Mouse (Mus musculus): ENCODE data around the gene Txk.

The Txk gene

DNA sequence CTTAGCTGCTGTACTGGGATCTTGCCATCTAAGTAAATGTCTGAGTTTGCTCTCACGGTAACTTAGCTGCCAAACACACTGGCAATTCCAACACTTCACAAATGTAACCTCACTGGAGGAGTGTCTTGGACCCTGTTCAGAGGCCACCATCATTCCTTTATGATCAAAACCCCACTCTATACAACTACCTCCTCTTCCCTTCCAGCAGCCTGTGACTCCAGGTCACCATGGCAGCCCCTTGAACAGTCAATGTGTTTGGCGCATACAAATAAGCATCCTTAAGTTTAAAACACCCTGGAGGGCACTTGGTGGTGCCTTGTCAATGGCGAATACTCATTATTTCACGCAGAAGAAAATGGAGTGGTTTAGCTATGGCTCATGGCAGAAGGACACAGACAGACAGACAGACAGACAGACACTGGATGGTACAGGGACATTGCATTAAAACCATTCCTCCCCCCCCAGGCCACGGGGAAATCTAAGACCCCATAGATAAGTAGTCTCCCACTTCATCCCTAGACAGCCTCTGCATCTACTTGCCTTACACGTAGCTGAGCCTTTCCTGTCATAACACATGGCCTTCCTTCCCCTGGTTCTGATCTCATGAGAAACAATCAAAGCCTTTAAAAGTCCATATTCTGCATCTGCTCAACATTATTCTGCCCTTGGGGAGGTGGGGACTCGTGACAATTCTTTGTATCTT is 1.4 kb downstream of the Txk start:
- in situ Hi-C loops (cut with MboI; ENCODE audit: low sequenced_read_pairs) = no loop called here

DNA sequence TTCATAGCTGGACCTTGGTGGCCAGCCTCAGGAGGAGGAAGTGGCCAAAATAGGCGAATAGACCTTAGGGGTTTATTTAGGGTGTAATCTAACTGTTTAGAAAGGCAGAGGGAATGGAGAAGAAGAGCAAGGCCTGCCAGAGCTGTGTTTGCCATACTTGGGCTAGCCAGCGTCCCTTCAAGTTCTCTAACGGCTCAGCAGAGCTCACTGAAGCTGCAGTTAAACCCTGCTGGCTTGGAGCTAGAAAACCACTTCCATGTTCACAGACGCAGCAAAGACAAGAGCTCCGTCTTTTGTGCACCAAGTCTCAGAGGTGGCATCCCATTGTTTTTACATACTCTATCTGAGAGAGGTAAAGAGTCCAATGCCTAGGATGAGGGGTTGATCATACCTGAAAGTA is 2.4 kb downstream of the Txk start:
- in situ Hi-C loops (cut with MboI; ENCODE audit: low sequenced_read_pairs) = no loop called here

DNA sequence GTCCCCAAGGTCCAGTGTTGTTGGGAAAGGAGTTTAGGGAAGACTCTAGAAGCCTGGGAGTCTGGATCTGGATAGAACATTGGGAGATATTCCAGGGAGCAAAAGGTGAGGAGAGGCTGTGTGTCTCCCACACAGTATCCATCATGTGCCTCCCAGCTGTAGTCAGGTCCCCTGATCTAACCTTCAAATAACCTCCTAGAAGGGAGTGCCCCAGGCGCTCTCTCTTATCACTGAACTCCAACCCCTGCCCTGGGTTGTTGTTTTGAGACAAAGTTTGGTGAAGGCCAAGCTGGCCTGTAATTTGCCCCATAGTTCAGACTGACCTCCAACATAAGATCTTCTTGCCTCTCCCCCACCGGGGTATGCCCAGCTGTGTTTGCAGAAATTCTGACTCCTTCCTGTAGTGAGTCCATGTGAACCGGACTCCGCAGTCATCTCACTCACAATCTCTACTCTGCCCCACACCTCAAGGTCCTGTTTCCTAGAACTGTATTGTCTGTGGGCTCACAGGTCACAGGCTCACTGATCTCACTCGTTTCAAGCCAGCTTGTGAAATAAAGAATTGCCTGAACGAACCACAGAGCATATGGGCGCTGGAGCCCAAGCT is 3.8 kb downstream of the Txk start:
- in situ Hi-C loops (cut with MboI; ENCODE audit: low sequenced_read_pairs) = no loop called here

DNA sequence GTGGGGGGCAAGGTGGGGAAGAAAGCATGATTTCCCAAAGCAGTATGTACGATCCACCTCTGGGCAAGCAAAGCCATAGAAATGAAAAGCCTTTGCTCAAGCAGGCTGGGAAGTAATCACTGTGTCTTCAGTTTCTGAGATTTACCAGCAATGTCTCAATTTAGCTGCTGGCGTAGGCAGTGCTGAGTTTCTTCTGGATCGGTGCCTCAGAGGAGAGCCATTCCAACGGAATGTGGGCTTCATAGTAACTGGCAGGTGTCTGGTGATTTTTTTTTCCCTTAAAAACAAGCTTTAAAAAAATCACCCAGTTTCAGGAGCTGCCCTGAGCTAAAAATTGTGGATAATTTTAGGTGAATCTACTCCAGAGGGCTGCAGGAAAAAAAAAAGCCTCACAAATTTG is 5.2 kb downstream of the Txk start:
- in situ Hi-C loops (cut with MboI; ENCODE audit: low sequenced_read_pairs) = no loop called here

DNA sequence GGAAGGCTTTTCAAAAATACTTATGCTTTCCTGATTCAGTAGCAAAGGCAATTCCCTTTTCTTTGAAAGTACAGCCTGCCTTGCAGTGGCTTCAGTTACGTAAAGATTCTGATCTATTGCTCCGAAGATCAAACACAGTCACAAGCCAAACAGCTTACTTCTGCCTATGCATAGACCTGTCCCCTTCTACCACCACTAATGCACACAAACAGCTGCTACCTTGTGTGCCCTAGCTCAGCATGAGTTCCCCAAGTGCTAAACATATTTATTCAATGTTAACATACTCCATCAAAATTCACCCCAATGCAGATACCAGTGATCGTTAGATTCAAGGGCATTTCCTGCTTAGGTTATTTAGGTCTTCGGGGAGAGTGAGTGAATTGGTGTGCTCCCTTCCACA is 6.1 kb downstream of the Txk start:
- in situ Hi-C loops (cut with MboI; ENCODE audit: low sequenced_read_pairs) = no loop called here

DNA sequence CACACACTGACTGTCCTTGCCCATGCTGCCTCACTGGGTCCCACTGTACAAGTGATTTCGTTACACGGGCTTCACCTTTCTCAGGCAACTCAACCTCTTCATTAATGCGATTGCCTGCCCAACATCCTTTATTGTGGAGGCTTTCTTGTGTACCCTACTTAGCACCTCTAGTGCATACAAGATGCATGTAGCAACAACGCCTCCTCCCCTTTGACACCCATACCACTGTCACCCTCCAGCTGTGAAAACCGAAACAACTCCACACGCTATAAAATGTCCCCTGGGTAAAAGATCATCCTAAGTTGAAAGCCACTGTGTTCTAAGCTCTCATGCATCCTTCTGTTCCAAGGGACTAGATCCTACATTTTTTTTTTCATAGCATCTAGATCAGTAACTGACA is 9.5 kb downstream of the Txk start:
- in situ Hi-C loops (cut with MboI; ENCODE audit: low sequenced_read_pairs) = no loop called here

DNA sequence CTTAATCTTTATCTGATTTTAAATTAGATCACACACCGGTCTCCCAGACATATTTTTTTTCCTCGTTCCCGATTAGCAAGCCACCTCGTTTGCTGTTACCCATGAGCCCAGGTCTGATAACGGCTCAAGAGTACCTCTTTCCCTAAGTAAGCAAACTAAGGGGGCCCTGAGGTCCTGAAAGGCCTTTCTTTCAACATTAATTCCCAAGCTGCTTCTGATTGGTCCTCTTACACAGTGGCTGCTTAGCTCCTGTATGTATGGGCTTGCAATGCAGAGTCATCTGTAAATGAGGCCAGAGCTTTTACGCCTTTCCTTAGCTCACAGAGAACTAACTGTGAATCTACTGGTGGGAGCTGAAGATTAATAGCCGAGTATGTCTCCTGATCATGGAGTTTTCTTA is 15.7 kb downstream of the Txk start:
- in situ Hi-C loops (cut with MboI; ENCODE audit: low sequenced_read_pairs) = no loop called here

DNA sequence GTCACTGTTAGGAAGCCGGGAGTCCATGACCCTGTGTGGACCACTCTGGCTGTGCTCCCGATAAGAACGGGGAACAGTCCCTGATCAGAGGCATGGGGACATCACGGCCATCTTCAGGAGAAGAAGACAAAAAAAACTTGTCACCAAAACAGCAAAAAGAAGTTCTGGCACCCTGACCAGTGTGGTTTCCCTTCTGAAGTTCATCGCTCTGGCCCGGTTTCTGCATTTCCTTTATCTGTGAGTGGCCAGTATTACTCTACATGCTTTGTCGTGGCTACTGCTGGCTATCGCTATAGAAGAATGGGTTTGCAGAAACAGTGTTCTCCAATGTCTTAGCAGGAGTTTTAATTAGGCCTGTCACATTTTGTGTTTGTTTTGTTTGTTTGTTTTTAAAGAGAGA is 16.1 kb downstream of the Txk start:
- in situ Hi-C loops (cut with MboI; ENCODE audit: low sequenced_read_pairs) = no loop called here

DNA sequence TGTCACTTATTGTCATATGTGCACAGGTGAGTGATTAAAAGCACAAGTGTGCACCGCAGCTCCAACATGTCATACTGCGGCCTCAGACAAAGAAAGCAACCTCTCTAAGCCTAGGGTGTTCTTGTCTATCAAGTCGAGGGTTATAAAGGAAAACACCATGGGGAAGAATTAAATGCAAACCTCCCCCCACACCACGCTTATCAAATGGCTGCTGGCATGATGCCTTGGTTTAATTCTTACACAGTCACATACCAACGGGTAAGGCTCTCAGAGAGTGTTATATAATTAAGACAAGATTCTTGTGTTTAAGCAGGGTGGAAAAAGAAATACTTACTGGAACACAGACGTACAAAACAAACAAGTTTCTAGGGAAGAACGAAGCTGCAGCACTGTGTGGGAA is 16.8 kb downstream of the Txk start:
- in situ Hi-C loops (cut with MboI; ENCODE audit: low sequenced_read_pairs) = no loop called here

DNA sequence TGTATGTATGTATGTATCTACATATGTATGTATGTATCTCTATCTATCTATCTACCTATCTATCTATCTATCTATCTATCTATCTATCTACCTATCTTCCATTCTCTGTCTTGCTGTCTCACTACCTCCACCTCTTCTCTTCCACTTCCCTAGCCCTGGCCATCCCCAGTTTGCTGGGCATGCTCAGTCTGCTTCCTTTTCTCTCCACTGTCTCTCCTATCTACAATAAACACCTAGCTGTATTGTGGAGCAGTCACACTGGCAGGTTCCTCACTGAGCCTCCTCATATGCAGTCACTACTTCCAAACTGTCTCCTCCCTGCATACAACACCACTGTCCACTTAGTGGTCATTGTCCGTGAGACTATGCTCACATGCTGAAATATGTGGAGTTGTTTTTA is 19.7 kb downstream of the Txk start:
- in situ Hi-C loops (cut with MboI; ENCODE audit: low sequenced_read_pairs) = no loop called here

DNA sequence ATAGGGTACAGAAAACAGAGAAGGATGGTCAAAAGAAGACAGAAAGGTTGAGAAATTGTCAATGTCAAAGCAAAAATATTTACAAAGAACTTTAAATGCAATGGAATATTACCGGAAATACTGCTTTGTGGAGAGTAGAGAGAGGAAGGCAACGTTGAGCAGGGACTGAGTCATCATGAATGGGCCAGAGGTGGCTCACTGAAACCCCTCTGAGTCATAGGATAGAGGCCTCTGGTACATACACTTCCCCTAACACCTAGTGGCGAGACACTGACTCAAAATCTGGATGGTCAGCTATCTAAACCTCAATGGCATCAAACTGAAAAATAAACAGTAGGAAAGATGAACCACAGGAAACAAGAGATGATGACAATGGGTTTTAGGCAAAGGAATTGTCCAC is 27.2 kb downstream of the Txk start:
- in situ Hi-C loops (cut with MboI; ENCODE audit: low sequenced_read_pairs) = no loop called here

DNA sequence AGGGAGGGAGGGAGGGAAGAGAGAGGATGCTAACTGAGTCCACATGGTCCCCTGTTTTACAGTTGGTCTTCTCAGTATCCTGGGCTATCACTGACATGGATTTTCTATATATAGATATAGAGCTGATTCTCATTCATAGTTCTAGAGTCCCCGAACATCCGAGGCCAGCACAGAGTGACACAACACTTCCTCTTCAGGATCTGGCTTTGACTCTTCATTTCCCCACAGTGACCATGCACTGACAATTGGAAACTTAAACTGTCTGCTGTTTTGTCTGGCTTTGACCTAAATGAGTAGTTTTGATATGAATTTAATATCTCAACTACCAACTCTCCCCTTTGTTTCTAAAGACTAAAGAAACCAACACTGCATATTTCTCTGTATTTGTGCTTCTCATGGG is 29.1 kb downstream of the Txk start:
- in situ Hi-C loops (cut with MboI; ENCODE audit: low sequenced_read_pairs) = loop anchor here (25.0 kb wide), 1 partner anchor 361 kb away; no protein-coding TSS in a partner anchor

DNA sequence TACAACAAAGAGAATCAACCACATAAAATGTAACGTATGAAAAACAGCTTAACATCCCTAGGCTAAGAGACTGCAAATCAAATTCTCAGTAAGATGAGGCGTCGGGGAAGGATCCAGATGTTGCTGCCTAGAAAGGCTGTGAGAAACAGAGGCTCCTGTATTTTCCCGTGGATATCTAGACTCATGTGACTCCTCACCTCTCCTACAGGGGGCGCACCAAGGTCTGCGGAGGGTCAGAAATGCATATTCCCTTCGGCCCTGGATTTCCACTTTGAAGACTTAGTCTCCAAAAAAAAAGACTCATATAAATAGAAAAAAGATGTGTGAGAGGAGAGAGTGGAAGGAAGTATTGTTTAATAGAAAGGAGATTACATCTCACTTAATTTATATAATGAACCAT is 32.0 kb downstream of the Txk start:
- in situ Hi-C loops (cut with MboI; ENCODE audit: low sequenced_read_pairs) = loop anchor here (25.0 kb wide), 1 partner anchor 358 kb away; no protein-coding TSS in a partner anchor

DNA sequence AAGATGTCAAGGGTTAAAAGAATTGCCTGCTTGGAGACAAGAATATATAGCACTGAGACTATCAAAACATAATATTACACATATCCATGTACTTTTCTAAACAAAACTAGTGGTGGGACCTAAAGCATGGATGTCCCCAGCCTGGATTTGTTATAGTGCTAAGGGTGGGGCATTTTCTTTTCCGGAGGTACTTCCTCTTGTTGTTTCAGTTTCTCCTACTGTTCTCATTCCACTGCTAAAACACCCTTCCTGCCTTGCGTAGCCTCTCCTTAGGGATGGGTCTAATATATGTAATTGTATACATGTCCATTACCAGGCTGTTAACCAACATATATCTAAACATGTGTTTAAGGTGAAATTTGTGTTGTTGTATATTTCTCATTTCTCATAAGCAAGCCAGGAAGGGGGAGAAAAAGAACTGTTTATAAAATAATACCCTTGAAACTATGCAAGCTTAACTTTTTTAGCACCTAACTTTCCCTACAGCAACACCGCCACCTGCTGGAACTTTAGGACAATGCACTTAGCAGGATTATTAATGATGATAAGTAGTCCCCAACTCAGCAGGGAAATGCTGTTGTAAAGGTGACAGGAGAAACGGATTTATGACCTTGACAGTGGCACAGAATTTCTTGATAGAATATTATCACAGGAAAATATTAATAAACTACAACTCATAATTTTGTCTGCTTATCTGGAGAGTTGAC is 41.9 kb downstream of the Txk start:
- in situ Hi-C loops (cut with MboI; ENCODE audit: low sequenced_read_pairs) = loop anchor here (25.0 kb wide), 1 partner anchor 348 kb away; no protein-coding TSS in a partner anchor

DNA sequence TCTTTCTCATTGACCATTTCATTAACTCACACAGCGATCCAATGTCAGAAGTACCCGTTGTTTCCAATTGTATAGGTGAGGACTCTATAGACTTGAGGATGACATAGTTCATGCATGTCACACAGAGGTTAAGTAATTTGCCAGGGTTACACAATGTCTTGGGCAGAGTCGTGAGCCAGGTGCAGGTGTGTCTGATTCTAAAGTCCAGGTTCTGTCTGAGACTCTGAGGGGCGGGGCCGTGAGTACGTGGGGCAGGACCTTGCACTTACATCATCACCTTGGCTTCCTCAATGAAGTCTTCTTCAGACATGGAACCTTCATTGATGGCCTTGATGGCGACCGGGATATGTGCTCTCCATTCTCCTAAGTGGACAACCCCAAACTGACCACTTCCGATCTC is 42.6 kb downstream of the Txk start:
- in situ Hi-C loops (cut with MboI; ENCODE audit: low sequenced_read_pairs) = loop anchor here (25.0 kb wide), 1 partner anchor 348 kb away; no protein-coding TSS in a partner anchor

DNA sequence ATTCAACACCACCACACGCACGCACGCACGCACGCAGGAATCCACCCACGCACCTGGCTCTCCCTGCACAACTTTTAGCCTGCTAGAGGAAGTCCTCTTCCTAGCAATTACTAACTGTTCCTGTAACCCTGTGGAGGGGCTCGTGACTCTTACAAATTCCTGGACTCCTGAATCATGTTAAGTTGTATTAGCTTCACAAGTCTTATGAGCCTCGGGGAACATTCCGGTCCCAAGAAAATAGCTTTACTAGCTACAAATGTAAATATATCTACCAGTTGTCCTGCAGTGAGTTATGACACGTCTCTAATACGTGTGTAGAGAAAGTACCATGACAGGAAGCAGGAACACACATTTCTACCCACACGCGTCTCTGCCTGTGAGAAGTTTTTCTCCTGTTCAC is 43.1 kb downstream of the Txk start:
- in situ Hi-C loops (cut with MboI; ENCODE audit: low sequenced_read_pairs) = loop anchor here (25.0 kb wide), 1 partner anchor 347 kb away; no protein-coding TSS in a partner anchor

DNA sequence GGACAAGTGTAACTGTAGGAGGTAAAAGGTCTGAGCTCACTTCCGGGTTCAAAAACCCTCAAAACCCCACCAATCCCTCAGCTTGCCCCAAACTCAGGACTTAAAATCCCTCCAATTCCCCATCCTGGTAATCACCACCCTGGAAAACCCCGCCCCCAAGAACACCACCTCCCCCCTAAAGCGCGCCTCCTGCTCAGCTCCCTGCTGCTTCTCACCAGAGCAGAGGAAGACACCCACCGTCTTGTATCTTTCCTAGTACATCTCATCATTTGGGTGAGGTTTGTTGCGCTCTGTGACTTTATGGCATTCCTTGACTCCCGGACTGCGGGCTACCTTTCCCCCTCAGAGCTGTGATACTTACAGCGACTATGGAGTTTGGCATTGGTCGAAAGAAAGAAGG is 45.9 kb downstream of the Txk start:
- in situ Hi-C loops (cut with MboI; ENCODE audit: low sequenced_read_pairs) = loop anchor here (25.0 kb wide), 1 partner anchor 344 kb away; no protein-coding TSS in a partner anchor

DNA sequence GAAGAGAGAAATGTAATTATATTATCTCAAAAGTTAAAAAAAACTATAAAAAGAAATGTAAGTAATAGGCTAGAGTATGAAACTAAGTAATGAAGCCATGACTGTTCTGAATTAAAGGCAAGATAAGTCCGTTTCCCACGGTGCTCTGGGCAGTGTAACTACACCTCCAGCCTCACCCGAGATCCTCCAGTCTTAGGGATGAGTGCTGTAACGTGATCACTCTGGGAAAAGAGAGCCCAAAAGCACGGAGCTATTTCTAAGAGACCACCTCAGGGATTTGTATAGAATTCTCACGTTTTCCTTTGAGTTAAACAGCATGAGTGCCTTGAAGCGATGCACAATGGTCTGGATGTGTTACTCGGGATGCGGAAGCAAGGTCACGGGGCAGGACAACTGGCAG is 46.5 kb downstream of the Txk start:
- in situ Hi-C loops (cut with MboI; ENCODE audit: low sequenced_read_pairs) = loop anchor here (25.0 kb wide), 1 partner anchor 344 kb away; no protein-coding TSS in a partner anchor

DNA sequence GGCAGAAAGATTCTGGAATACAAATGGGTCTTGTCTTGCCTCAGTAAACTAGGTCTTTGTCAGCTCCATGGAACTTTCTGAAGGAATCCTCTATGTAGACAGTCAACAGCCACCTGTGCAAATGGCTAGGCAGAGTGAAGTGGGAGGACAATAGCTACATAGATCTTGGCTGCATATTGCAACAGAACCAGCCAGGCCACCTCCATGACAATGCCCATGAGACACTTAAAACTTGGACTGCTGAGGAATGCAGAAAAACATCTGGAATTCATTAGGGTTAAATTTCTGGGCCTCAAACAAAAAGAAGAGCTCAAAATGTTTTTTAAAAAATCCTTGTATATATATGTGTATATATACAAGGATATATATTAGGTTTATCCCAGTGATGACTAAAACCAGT is 50.4 kb downstream of the Txk start:
- in situ Hi-C loops (cut with MboI; ENCODE audit: low sequenced_read_pairs) = loop anchor here (25.0 kb wide), 1 partner anchor 340 kb away; no protein-coding TSS in a partner anchor

DNA sequence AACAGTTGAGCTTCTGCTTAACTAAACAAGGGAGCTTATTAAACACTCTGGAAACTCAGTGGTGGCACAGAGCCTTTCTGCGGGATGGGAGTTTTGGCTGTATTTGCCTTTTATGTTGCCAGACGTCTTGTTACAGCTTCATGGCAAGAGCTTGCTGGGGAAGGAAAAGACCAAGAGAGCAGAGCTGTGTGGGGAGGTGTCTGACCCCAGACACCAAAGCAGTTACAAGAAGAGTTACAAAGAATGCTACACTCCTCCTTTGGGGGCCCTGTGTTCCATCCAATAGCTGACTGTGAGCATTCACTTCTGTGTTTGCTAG is 53.1 kb downstream of the Txk start:
- in situ Hi-C loops (cut with MboI; ENCODE audit: low sequenced_read_pairs) = no loop called here

DNA sequence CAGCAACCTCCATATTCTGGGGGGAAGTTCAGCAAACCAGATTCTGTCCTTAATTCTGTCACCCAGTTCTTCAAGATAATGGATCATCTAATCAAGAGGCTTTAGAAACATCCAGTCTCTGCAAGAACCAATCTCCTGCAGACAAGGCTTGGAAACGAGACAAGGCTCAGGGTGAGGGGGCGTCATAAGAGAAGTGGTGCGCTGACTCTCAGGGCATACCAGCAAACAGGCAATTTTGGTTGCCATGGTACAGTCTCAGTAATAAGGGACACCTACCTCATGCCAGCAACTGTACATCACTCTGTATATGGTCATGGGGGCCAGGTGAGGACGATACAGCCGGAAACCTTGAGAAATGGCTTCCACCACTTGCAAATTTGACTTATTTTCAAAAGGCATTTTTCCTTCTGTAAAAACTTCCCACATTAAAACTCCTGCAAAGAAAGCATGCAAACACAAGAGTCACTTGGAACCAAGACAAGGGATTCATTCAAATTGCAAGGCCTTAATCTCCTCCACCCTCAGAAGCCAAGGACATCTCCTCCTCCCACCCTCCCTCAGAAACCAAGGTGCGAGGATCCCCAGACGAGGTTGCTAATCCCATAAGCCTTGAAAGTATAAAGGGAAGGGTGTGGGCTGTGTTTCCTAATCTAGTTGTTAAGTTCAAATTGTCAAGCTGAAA is 53.6 kb downstream of the Txk start:
- in situ Hi-C loops (cut with MboI; ENCODE audit: low sequenced_read_pairs) = no loop called here
